Mouse (Mus musculus): Measurements from ENCODE around the gene Atxn7l2.

DNA sequence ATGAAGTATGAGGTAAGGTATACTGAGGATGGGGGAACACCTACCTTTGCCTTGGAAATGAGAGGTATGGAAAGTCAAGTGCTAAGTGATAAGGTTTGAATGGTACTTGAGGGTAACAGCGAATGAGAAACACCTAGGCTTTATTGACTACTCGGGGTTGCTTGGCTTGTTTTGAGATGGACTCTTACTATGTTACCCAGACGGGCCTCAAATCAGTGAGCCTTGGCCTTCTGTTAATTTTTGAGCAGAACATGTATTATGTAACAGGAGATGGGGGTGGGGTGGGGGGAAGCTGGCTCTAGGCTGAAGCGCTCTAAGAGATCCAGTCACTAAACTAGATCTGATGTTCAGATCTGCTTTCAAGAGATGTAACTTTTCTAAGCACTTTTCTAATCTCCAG lies 20.9 kb upstream of the Atxn7l2 start:
- TF ChIP-seq CTCF (IDR thresholded peaks at IDR 0.05; ENCODE audit: control insufficient read depth, insufficient read depth, low read length), result no peak
- TF ChIP-seq POLR2A (IDR thresholded peaks at IDR 0.05; ENCODE audit: borderline replicate concordance, control insufficient read depth, low read depth, low read length), result no peak

Measured in bone marrow, adult 2 months (tissue).